Mouse (Mus musculus): ENCODE measurements at regions not wholly inside any gene's neighbourhood (a gene's known extent, or its start where the extent isn't known, plus 50 kb on each side); places are given as distances from the start of the nearest gene placed in this dataset.

DNA sequence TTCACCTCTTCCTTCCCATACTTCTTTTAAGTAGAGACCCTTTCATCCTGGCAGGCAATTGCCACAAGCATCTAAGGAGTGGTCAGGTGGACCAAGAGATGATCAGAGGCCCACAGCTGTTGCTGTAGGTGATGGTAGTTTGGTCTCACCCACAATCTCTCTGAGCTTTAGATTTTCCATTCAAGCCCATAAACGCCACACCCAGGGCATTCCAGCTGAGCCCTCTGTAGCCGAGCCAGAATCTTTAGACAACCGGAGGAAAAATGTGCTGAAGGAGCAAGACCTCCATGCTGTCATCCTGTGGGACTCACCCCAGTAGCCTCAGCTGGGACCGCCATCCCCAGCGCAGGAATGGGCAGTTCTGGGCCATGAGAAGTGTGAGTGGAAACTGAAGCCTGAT is 93.7 kb upstream of the Dlx2 start:
- in situ Hi-C loops (cut with MboI, MseI), result no loop called here

GRCm38 (mm10) chr2:71644038-71644470 is 97.5 kb upstream of the Dlx2 start:
- in situ Hi-C loops (cut with MboI, MseI), result no loop called here

- in situ Hi-C loops (cut with MboI, MseI), result no loop called here
These were observed 97.4 kb upstream of the Itga6 start for GRCm38 (mm10) chr2:71647914-71648497.

- in situ Hi-C loops (cut with MboI, MseI), result no loop called here
These were observed 93.8 kb upstream of the Itga6 start for GRCm38 (mm10) chr2:71651662-71652061.

DNA sequence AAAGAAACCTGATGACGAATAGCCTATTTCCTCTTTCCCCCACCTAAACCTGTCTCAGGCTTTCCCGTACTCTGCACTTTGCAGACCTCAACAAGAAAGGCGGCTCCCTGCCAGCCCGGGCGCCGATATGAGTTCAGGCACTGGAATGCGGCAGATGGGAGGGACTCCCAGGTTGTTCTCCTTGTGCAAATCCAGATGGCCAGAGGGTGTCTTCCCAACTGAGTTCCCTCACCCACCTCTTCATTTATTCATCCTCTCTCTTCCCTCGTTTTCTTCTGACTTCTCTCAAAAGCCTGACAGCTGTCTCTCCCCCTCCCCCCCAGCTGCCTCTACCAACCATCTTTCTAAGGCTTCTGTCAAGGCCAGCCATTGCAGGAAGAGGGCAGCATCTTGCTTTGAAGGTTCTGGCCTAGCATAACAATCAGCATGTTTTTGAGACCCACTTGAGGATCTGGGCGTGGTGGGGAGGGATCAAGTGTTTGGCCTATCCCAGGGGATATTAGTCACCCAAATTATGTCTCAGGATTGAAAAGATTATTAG is 93.1 kb upstream of the Itga6 start:
- in situ Hi-C loops (cut with MboI, MseI), result no loop called here

DNA sequence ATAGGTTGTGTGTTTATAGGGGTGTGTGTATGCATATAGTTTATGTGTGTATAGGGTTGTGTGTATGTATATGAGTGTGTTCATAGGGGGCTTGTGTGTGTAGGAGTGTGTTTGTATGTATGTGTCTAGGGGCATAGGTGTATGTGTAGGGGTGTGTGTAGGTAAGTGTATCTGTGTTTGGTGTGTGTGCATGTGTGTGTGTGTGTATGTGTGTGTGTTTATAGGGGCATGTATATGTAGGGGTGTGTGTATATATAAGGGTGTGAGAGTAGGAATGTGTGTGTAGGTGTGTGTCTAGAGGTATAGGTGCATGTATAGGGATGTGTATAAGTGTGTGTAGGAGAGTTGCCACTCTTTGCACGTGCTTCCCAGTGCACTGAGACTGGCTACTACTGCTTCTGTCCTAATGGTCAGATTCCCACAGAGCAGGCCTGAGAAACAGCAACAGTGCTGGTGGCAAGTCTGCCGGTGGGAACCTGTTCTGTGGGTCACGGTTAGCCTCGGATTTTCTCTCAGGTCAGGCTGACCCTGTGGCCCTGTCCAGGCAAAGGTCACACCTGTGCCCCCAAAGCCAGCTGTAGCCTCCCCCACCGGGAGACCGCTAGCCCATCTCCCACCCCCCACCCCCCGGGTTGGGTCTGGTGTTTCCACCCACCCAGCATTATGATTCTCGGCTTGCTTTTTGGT is 90.5 kb upstream of the Itga6 start:
- in situ Hi-C loops (cut with MboI, MseI), result no loop called here

DNA sequence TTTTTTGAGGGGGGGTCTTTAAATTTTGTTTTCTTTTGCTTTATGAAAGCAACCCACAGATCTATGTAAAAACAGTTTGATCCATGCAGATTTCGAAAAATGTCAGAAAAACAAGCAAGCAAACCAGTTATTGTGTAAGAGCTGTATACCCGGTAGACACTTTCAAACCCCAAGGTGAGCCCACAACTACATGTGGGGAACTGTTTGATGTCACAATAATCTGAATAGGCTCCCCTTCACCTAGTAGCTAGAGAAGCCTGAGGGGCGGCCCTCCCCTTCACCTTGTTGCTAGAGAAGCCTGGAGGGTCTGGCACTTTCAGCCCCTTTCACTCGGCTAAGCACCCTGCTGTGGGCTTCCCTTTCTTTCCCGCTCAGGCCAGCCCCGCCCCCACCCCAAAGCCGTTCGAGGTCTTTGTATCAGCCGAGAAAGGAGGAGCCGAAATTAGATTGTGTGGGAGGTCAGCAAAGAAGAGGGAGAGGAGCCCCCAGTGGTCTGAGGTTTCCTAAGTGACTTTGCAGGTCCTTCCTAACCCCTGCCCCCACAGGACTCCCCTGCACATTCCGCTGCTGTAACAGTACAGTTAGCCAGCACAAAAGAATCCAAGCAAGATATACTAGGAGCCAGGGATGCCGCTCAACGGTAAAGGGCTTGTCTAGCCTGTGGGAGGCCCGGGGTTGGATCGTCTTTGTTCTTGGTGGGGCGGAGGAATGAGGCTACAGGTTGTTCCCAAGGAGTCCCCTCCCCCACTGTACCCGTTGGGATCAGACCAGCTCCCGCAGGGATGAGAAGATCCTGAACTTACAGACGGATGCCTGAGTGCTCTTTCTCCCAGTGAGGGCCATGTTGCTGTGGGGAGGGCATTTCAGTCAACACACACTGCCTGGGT is 89.7 kb upstream of the Itga6 start:
- in situ Hi-C loops (cut with MboI, MseI), result no loop called here

- in situ Hi-C loops (cut with MboI, MseI), result no loop called here
These were observed 88.7 kb upstream of the Itga6 start for GRCm38 (mm10) chr2:71656611-71657244.

- in situ Hi-C loops (cut with MboI, MseI), result no loop called here
These were observed 84.0 kb upstream of the Itga6 start for GRCm38 (mm10) chr2:71661438-71661837.

DNA sequence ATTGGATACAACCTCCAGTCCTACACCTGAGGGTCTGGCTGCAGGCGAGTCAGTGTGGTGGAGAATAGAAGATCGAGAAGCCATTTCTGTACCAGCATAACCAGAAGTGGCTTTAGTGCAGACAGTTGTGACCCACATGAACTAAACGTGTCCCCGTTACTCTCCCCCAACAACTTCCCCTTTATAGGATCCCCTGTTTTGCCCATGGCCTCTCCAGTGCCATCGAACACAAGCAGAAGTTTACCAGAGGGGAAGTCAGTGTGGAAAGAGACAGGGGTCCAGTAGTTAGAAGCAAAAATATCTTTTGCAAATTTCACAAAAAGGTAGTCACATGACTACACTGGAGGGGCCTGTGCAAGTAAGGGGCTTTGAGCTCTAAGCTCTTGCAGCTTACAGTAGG is 83.4 kb upstream of the Itga6 start:
- in situ Hi-C loops (cut with MboI, MseI), result no loop called here

DNA sequence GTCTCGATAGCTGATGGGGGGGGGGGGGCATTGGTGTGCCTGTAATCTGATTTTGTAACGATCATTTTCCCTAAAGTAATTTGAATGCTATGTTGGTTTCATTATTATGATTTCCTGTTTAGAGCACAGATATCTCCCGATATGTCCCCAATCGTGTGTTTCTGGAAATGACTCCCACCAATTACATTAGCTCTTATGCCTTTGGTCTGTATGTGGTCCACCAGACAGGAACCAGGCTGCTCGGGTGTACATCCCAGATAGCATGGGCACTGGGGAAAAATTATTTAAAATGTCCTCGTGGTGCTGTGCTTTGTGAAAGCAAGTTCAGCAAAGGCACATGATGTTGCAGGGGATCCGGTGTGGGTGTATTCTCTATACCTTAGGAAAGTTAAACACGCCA is 82.0 kb upstream of the Itga6 start:
- in situ Hi-C loops (cut with MboI, MseI), result no loop called here

- in situ Hi-C loops (cut with MboI, MseI), result no loop called here
These were observed 78.5 kb upstream of the Itga6 start for GRCm38 (mm10) chr2:71666927-71667326.

GRCm38 (mm10) chr2:71667746-71668145 is 77.7 kb upstream of the Itga6 start:
- in situ Hi-C loops (cut with MboI, MseI), result no loop called here

GRCm38 (mm10) chr2:71670228-71670790 is 75.1 kb upstream of the Itga6 start:
- in situ Hi-C loops (cut with MboI, MseI), result no loop called here

GRCm38 (mm10) chr2:71670882-71671281 is 74.5 kb upstream of the Itga6 start:
- in situ Hi-C loops (cut with MboI, MseI), result no loop called here

DNA sequence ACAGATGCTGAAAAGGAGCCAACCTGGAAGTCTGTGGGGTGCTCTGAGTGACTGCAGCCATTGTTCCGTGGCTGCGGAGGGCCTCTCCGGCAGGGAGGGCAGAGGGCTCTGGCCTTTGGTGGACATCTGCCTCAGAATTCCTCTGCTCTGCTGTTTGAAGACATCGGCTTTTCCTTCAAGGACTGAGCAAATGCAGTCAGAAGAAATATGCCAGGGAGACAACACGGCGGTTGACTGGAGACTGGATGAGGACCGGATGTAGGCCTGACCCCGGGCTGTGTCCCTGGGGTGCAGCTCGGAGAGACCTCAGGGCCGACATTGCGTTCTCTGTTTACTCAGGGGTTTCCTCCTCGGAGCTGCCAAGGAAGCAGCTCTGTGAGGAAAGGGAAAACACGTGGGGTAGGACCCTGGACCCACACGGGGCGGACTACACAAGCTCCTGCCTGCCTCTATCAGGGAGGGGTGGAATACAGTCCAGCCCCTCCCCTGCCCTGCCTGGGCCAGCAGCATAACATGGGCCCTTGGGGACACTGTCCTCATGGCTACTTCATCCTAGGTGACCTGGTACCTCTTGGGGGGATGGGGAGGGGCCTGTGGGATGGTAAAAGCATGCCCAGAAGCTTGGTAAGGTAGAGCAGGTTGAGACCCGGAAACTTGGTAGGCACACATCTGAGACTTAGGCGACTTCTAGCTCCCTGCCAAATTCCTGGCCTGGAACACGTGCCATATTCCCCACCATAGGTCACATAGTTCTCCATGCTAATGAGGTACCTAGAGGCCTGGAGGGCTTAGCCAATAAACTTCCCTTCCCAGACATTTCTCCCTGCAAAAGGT is 72.1 kb upstream of the Itga6 start:
- in situ Hi-C loops (cut with MboI, MseI), result no loop called here

- in situ Hi-C loops (cut with MboI, MseI), result no loop called here
These were observed 64.7 kb upstream of the Itga6 start for GRCm38 (mm10) chr2:71680746-71681145.

DNA sequence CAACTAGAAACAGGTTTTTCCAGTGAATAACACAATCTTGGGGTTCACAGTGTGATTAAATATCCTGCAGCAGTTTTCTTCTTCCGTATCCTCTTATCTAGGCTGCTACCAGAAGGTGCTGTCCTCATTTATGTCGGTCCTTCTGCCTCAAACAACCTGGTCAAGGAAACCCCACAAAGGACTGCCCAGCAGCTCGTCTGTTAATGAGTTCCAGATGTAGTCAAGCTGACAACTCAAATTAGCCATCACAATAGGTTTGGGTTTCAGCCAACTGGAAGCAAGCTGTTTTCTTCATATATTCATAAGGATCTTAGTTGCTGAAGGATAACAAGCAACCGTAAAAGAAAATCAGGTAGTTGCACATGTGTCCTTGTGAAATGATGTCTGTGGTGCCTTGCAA is 64.3 kb upstream of the Itga6 start:
- in situ Hi-C loops (cut with MboI, MseI), result no loop called here

GRCm38 (mm10) chr2:71683375-71683774 is 62.0 kb upstream of the Itga6 start:
- in situ Hi-C loops (cut with MboI, MseI), result no loop called here

DNA sequence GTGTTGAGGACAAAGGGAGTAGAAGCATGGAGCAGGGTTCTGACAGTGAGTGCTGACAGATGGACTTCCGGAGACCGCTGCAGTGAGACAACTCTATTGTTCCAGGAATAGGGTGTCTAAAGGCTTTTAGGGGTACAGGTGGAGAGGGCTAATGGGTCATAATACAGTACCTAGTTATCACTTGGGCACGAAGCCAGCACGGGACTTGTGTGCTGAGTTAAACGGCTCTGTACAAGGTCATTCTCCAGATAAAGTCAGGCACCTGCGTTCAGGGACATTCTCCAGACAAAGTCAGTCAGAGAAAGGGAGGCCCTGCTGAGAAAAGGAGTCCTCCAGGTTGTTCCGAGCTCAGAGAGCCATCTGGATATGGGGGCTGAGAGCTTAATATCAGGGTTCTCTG is 60.2 kb upstream of the Itga6 start:
- in situ Hi-C loops (cut with MboI, MseI), result no loop called here

GRCm38 (mm10) chr2:71689041-71689440 is 56.4 kb upstream of the Itga6 start:
- in situ Hi-C loops (cut with MboI, MseI), result no loop called here
